Comparison of ENCODE assay signal across 18 mouse cellular contexts in genomic region chr19:28915602-28916250, GRCm38 (mm10). TPM values are rescaled to one million over a fixed set of nuclear protein-coding genes. Genes with fewer than 3 reads are reported as not detected.
DNase-seq lines count a peak whose midpoint lies in the region; ATAC-seq and TF ChIP-seq lines count a peak whose summit lies in the region.
"Had no signal": no experiment of that assay in that cellular context is flagged by ENCODE, and none has a peak within 500 bp of the region (broad histone marks: within the 10 kb centered on the region; RNA-seq: fewer than 3 reads in every experiment).

No protein-coding gene starts in this region.

- no peak for DNase-seq in kidney, postnatal 25 days
- DNase-seq in spleen, postnatal 4 days (ENCODE audit: low spot score in 2 of 2), result no peak
- DNase-seq in left cerebral cortex, postnatal 14 days (ENCODE audit: low spot score in 2 of 2), result no peak
- DNase-seq: adrenal gland, postnatal 10 days; cerebellum, adult 9-10 months; heart, postnatal 4 days; lung, postnatal 10 days; right cerebral cortex, postnatal 4 days; thymus, postnatal 14 days had no signal

- H3K4me3 ChIP-seq in kidney, embryonic 14.5 days (ENCODE audit: low read length), result no peak overlapping the region
- no peak overlapping the region for H3K4me3 ChIP-seq in midbrain, embryonic 16.5 days (ENCODE audit: low read depth, low read length)
- H3K4me3 ChIP-seq in midbrain, embryonic 13.5 days (replicated peaks), result no peak overlapping the region
- H3K4me3 ChIP-seq in intestine, postnatal 0 days (ENCODE audit: low read depth, low read length), result no peak overlapping the region
- H3K4me3 ChIP-seq: heart, embryonic 12.5 days; limb, embryonic 13.5 days had no signal

- whole genome bisulfite sequencing in kidney, embryonic 14.5 days, result 59% methylated on average over 2 of the region's 2 CpGs
- 70% methylated on average over 2 of the region's 2 CpGs for WGBS in midbrain, embryonic 16.5 days
- 48% methylated on average over 2 of the region's 2 CpGs for WGBS in midbrain, embryonic 13.5 days
- 44% methylated on average over 2 of the region's 2 CpGs for WGBS in intestine, postnatal 0 days

- ATAC-seq in kidney, embryonic 14.5 days (ENCODE audit: low FRiP score, low TSS enrichment), result no peak
- ATAC-seq in midbrain, embryonic 16.5 days, result peak; percentile 64; the same call in 1 of the 2 replicates
- ATAC-seq in midbrain, embryonic 13.5 days, result no peak
- peak; percentile 18; the same call in 1 of the 2 replicates for ATAC-seq in intestine, postnatal 0 days
- ATAC-seq: CD4-positive, CD25-positive, alpha-beta regulatory T cell, adult 4 months had no signal

- TF ChIP-seq CTCF in intestine, postnatal 0 days (IDR thresholded peaks at IDR 0.05; ENCODE audit: low read depth), result no peak

- H3K36me3 ChIP-seq in kidney, embryonic 14.5 days (ENCODE audit: control insufficient read depth, insufficient read depth, low read length), result no peaks in the 10 kb centered on the region
- peaks cover 5% of the 10 kb centered on the region for H3K36me3 ChIP-seq in midbrain, embryonic 16.5 days (ENCODE audit: control insufficient read depth, insufficient read depth, low read length)
- H3K36me3 ChIP-seq in midbrain, embryonic 13.5 days, result no peaks in the 10 kb centered on the region
- H3K36me3 ChIP-seq in intestine, postnatal 0 days (ENCODE audit: control insufficient read depth, insufficient read depth), result no peaks in the 10 kb centered on the region
- H3K36me3 ChIP-seq: heart, embryonic 12.5 days; limb, embryonic 13.5 days had no signal

- intact Hi-C loops in left cerebral cortex, postnatal 14 days (cut with DNase I), result no loop called here

- no peaks in the 10 kb centered on the region for H3K9me3 ChIP-seq in kidney, embryonic 14.5 days (ENCODE audit: control insufficient read depth, low read length)
- H3K9me3 ChIP-seq in midbrain, embryonic 16.5 days (replicated peaks; ENCODE audit: control insufficient read depth, low read length, poor library complexity, severe bottlenecking), result no peaks in the 10 kb centered on the region
- no peaks in the 10 kb centered on the region for H3K9me3 ChIP-seq in midbrain, embryonic 13.5 days
- no peaks in the 10 kb centered on the region for H3K9me3 ChIP-seq in intestine, postnatal 0 days (ENCODE audit: control insufficient read depth)
- H3K9me3 ChIP-seq: heart, embryonic 12.5 days; limb, embryonic 13.5 days had no signal

- H3K27ac ChIP-seq in kidney, embryonic 14.5 days (ENCODE audit: low read depth, low read length), result no peak overlapping the region
- H3K27ac ChIP-seq in midbrain, embryonic 16.5 days (ENCODE audit: low read length), result no peak overlapping the region
- H3K27ac ChIP-seq in midbrain, embryonic 13.5 days, result no peak overlapping the region
- H3K27ac ChIP-seq in intestine, postnatal 0 days (ENCODE audit: low read depth, low read length), result no peak overlapping the region
- H3K27ac ChIP-seq: limb, embryonic 13.5 days had no signal

- no peak overlapping the region for H3K4me2 ChIP-seq in kidney, embryonic 14.5 days (replicated peaks; ENCODE audit: low read depth, low read length)
- H3K4me2 ChIP-seq in midbrain, embryonic 16.5 days (ENCODE audit: low read length), result no peak overlapping the region
- H3K4me2 ChIP-seq in midbrain, embryonic 13.5 days (replicated peaks), result no peak overlapping the region
- no peak overlapping the region for H3K4me2 ChIP-seq in intestine, postnatal 0 days (replicated peaks; ENCODE audit: low read depth)
- H3K4me2 ChIP-seq: heart, embryonic 12.5 days; limb, embryonic 13.5 days had no signal

- 0 out of 2 replicates have a peak, but pooled peaks cover 5% of the 10 kb centered on the region for H3K4me1 ChIP-seq in kidney, embryonic 14.5 days (ENCODE audit: control insufficient read depth, insufficient read depth, low read length)
- no peaks in the 10 kb centered on the region for H3K4me1 ChIP-seq in midbrain, embryonic 16.5 days (ENCODE audit: control insufficient read depth, insufficient read depth, low read length)
- 0 out of 2 replicates have a peak, but pooled peaks cover 4% of the 10 kb centered on the region for H3K4me1 ChIP-seq in midbrain, embryonic 13.5 days (replicated peaks)
- peaks cover 4% of the 10 kb centered on the region; the same call in 1 of the 2 replicates for H3K4me1 ChIP-seq in intestine, postnatal 0 days (replicated peaks; ENCODE audit: control insufficient read depth, insufficient read depth, low read length)
- H3K4me1 ChIP-seq: limb, embryonic 13.5 days had no signal

- no peaks in the 10 kb centered on the region for H3K27me3 ChIP-seq in kidney, embryonic 14.5 days (ENCODE audit: control insufficient read depth, insufficient read depth, low read length)
- H3K27me3 ChIP-seq in midbrain, embryonic 16.5 days (ENCODE audit: control insufficient read depth, insufficient read depth, low read depth, low read length), result no peaks in the 10 kb centered on the region
- H3K27me3 ChIP-seq in midbrain, embryonic 13.5 days, result no peaks in the 10 kb centered on the region
- H3K27me3 ChIP-seq in intestine, postnatal 0 days (replicated peaks; ENCODE audit: control insufficient read depth, insufficient read depth, low read length), result no peaks in the 10 kb centered on the region
- H3K27me3 ChIP-seq: heart, embryonic 12.5 days; limb, embryonic 13.5 days had no signal

- H3K9ac ChIP-seq in kidney, embryonic 14.5 days (ENCODE audit: low read depth, low read length), result 0 out of 2 replicates have a peak overlapping the region, but pooled peaks have one; percentile 12
- no peak overlapping the region for H3K9ac ChIP-seq in midbrain, embryonic 16.5 days (ENCODE audit: low read depth, low read length)
- H3K9ac ChIP-seq in midbrain, embryonic 13.5 days (replicated peaks), result no peak overlapping the region
- H3K9ac ChIP-seq in intestine, postnatal 0 days (ENCODE audit: low read depth, low read length), result no peak overlapping the region
- H3K9ac ChIP-seq: heart, embryonic 12.5 days; limb, embryonic 13.5 days had no signal

RNA-seq across cellular contexts. Expression of gene Plpp6, which starts 48.0 kb away (rescaled TPM):
- polyA plus RNA-seq in kidney, embryonic 14.5 days (2014; fragmentation: Nextera tagmentation; extraction: Ambion mirVana), result 6.5 and 12.5 TPM in 2 replicates
- 14.8 and 15.2 TPM in 2 replicates for polyA plus RNA-seq in midbrain, embryonic 16.5 days (2015; fragmentation: Nextera tagmentation; extraction: Ambion mirVana)
- 8.7 and 9.8 TPM in 2 replicates for polyA plus RNA-seq in midbrain, embryonic 13.5 days (2015; fragmentation: Nextera tagmentation; extraction: Ambion mirVana)
- 22.3 and 23.2 TPM in 2 replicates for polyA plus RNA-seq in intestine, postnatal 0 days (2015; fragmentation: Nextera tagmentation; extraction: Ambion mirVana)
- total RNA-seq in left cerebral cortex, postnatal 14 days (2021), result 10 to 100 TPM; 43.9 to 44.5 TPM

RNA-seq across cellular contexts. Expression of gene 4430402I18Rik, which starts 51.9 kb away (rescaled TPM):
- polyA plus RNA-seq in kidney, embryonic 14.5 days (2014; fragmentation: Nextera tagmentation; extraction: Ambion mirVana), result 2.8 and 3.0 TPM in 2 replicates
- polyA plus RNA-seq in midbrain, embryonic 16.5 days (2015; fragmentation: Nextera tagmentation; extraction: Ambion mirVana), result 0.78 and 1.4 TPM in 2 replicates
- polyA plus RNA-seq in midbrain, embryonic 13.5 days (2015; fragmentation: Nextera tagmentation; extraction: Ambion mirVana), result 0.67 and 0.84 TPM in 2 replicates
- 3.8 and 4.8 TPM in 2 replicates for polyA plus RNA-seq in intestine, postnatal 0 days (2015; fragmentation: Nextera tagmentation; extraction: Ambion mirVana)
- total RNA-seq in left cerebral cortex, postnatal 14 days (2021), result 1 to 10 TPM; 4.7 to 6.7 TPM
- total RNA-seq: megakaryocyte-erythroid progenitor cell, adult 5-6 weeks; MEL had no signal

Comparison
In these comparisons a context has a peak if more than half of its experiments do, and no peak if none do; other contexts are left out.
1. ATAC-seq: peak in midbrain, embryonic 16.5 days (single experiment) and intestine, postnatal 0 days (single experiment); none in kidney, embryonic 14.5 days (single experiment) and midbrain, embryonic 13.5 days (single experiment).